Mouse (Mus musculus) limb, embryonic 11.5 days (tissue): ENCODE measurements around the gene Ube2e2. TPM values are rescaled to one million over a fixed set of nuclear protein-coding genes. Genes with fewer than 3 reads are reported as not detected.
"Not testable (repeated sequence)": the region's sequence is repeated elsewhere in the genome, so short reads cannot be mapped to it uniquely, and the experiment has no call there.

ENCODE experiments used
- ATAC-seq: fragments of 200-750 bp; cut with Nextera tagmentation; 2 replicates; pipeline ENCODE4 v1.8.0; 2017; ENCODE audit warnings: low read depth; ENCODE audit not compliant: insufficient number of reproducible peaks, low FRiP score, low TSS enrichment
- DNase-seq: peaks from one replicate; pipeline ENCODE4 v3.0.0-alpha.2; 2015; ENCODE audit warnings: low spot score
- H3K27ac ChIP-seq: fragments of 300-500 bp; sonication (generic); replicated peaks from 2 replicates; pipeline ENCODE4 v1.5.1; 2014; ENCODE audit warnings: low read depth, mild to moderate bottlenecking, low read length
- H3K27me3 ChIP-seq: fragments of 300-500 bp; sonication (generic); 2 replicates; pipeline ENCODE4 v1.6.1; 2014; ENCODE audit warnings: mild to moderate bottlenecking, low read length, mixed read lengths; ENCODE audit not compliant: control insufficient read depth, insufficient read depth
- H3K36me3 ChIP-seq: fragments of 300-500 bp; sonication (generic); 2 replicates; pipeline ENCODE4 v1.6.1; 2014; ENCODE audit warnings: mild to moderate bottlenecking, low read length, moderate library complexity, mixed read lengths; ENCODE audit not compliant: control insufficient read depth, insufficient read depth
- H3K4me1 ChIP-seq: fragments of 300-500 bp; sonication (generic); 2 replicates; pipeline ENCODE4 v1.6.1; 2014; ENCODE audit warnings: low read length, mixed read lengths; ENCODE audit not compliant: control insufficient read depth, insufficient read depth
- H3K4me2 ChIP-seq: fragments of 300-500 bp; sonication (generic); 2 replicates; pipeline ENCODE4 v1.6.1; 2014; ENCODE audit warnings: low read depth, mild to moderate bottlenecking, moderate library complexity; ENCODE audit not compliant: severe bottlenecking
- H3K4me3 ChIP-seq: fragments of 300-500 bp; sonication (generic); 2 replicates; pipeline ENCODE4 v1.5.1; 2014; ENCODE audit warnings: low read depth, low read length
- H3K9ac ChIP-seq: fragments of 300-500 bp; sonication (generic); 2 replicates; pipeline ENCODE4 v1.6.1; 2014; ENCODE audit warnings: mild to moderate bottlenecking, low read length
- H3K9me3 ChIP-seq: fragments of 300-500 bp; sonication (generic); 2 replicates; pipeline ENCODE4 v1.6.1; 2016; ENCODE audit warnings: low read length; ENCODE audit not compliant: control insufficient read depth
- WGBS: fragments of 180-500 bp; shearing (Covaris S2); extraction: QIAGEN DNeasy Blood & Tissue Kit; methylation state at CpG from one replicate; pipeline ENCODE4 v1.1.7; 2014; 5-methylcytosine and 5-hydroxymethylcytosine counted together
- polyA plus RNA-seq: library from polyadenylated mRNA; unstranded; fragments of >200 nt; fragmentation: Nextera tagmentation; extraction: Ambion mirVana; gene quantifications from 2 replicates; pipeline ENCODE4 v1.2.1, GENCODE M21; 2014

Gene Ube2e2
- polyA plus RNA-seq, 1 experiment from 2014 or later: 41.9 TPM

DNA sequence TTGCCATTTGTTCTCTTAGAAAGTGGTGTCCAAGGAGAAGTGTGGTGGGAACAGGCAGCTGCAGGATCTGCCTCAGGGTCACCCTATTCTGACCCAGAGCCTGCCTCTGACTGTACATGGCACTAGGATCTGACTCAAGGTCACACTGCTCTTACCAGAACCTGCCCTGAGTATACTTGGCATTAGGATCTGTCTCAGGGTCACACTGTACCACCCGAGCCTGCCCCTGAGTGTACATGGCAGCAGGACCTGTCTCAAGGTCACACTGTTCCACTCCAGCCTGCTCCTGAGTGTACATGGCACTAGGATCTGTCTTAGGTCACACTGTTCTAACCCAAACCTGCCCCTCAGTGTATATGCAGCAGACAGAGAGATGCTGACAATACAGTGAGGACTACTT is 177.1 kb downstream of the Ube2e2 start:
- no peaks in the 10 kb centered on the region for H3K36me3 ChIP-seq
- ATAC-seq (no peak), DNase-seq (no peak)
- H3K9ac ChIP-seq: no peak overlapping the region
- H3K4me2 ChIP-seq: no peak overlapping the region
- whole genome bisulfite sequencing: 81% methylated on average over 1 of the region's 1 CpGs
- no peak overlapping the region for H3K4me3 ChIP-seq
- no peak overlapping the region for H3K27ac ChIP-seq
- H3K4me1 ChIP-seq: no peaks in the 10 kb centered on the region
- no peaks in the 10 kb centered on the region for H3K27me3 ChIP-seq
- H3K9me3 ChIP-seq: no peaks in the 10 kb centered on the region

DNA sequence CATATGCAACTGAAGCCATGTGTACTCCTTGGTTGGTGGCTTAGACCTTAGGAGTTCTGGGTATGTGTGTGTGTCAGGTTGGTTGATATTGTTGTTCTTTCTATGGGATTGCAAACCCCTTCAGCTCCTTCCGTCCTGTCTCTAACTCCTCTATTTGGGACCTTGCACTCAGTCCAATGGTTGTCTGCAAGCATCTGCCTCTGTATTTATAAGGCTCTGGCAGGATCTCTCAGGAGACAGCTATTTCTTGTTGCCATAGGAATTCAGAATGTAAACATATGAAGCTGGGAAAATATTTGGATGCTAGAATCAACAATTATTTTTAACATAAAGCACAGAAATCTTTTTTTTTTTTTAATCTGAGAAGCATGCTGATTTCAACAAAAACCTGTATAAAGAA is 178.5 kb downstream of the Ube2e2 start:
- Histone ChIP-seq H3K36me3 (no peaks in the 10 kb centered on the region), H3K4me1 (no peaks in the 10 kb centered on the region), H3K27me3 (no peaks in the 10 kb centered on the region), H3K4me3 (no peak overlapping the region), H3K4me2 (no peak overlapping the region), H3K27ac (no peak overlapping the region), H3K9ac (no peak overlapping the region), H3K9me3 (no peaks in the 10 kb centered on the region)
- no peak for DNase-seq
- no peak for ATAC-seq
- 94% methylated on average over 1 of the region's 1 CpGs for WGBS

GRCm38 (mm10) chr14:18697662-18698225 is 196.3 kb downstream of the Ube2e2 start:
- Histone ChIP-seq H3K27me3 (no peaks in the 10 kb centered on the region), H3K27ac (no peak overlapping the region), H3K4me3 (no peak overlapping the region), H3K36me3 (no peaks in the 10 kb centered on the region), H3K9me3 (no peaks in the 10 kb centered on the region), H3K4me2 (no peak overlapping the region), H3K9ac (no peak overlapping the region), H3K4me1 (no peaks in the 10 kb centered on the region)
- 89% methylated on average over 4 of the region's 4 CpGs for WGBS
- ATAC-seq (no peak), DNase-seq (no peak)

- not testable (repeated sequence) for H3K9me3 ChIP-seq, H3K27me3 ChIP-seq, H3K4me3 ChIP-seq, H3K4me1 ChIP-seq, H3K36me3 ChIP-seq, H3K4me2 ChIP-seq, ATAC-seq, H3K27ac ChIP-seq, H3K9ac ChIP-seq, DNase-seq
These were observed 197.6 kb downstream of the Ube2e2 start for GRCm38 (mm10) chr14:18696418-18696817.

GRCm38 (mm10) chr14:18678121-18678836 is 215.8 kb downstream of the Ube2e2 start:
- Histone ChIP-seq H3K36me3 (no peaks in the 10 kb centered on the region), H3K9me3 (no peaks in the 10 kb centered on the region), H3K4me1 (no peaks in the 10 kb centered on the region), H3K27ac (no peak overlapping the region), H3K4me2 (no peak overlapping the region), H3K4me3 (no peak overlapping the region), H3K27me3 (no peaks in the 10 kb centered on the region), H3K9ac (no peak overlapping the region)
- 81% methylated on average over 3 of the region's 3 CpGs for WGBS
- no peak for ATAC-seq
- no peak for DNase-seq

DNA sequence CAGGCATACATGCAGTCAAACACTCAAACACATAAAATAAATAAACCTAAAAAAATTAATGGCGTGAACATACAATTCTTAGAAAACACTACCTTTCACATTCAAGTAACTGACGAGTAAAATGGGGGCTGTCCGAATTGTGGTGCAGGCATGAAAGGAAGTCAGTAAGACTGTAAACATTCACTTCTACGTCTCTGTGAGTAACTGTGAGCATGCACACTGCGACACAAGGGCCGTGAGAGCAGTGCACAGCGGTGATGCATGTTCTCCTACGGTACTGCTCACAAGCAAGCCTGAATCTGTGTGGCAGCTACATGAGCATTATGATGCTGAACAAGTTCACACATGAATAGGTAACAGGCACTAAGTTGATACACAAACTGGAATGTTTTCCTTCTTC is 223.4 kb downstream of the Ube2e2 start:
- Histone ChIP-seq H3K9me3 (no peaks in the 10 kb centered on the region), H3K27me3 (no peaks in the 10 kb centered on the region), H3K4me3 (no peak overlapping the region), H3K27ac (no peak overlapping the region), H3K9ac (no peak overlapping the region), H3K4me1 (no peaks in the 10 kb centered on the region), H3K36me3 (no peaks in the 10 kb centered on the region), H3K4me2 (no peak overlapping the region)
- ATAC-seq: no peak
- DNase-seq: no peak
- WGBS: 88% methylated on average over 8 of the region's 8 CpGs

DNA sequence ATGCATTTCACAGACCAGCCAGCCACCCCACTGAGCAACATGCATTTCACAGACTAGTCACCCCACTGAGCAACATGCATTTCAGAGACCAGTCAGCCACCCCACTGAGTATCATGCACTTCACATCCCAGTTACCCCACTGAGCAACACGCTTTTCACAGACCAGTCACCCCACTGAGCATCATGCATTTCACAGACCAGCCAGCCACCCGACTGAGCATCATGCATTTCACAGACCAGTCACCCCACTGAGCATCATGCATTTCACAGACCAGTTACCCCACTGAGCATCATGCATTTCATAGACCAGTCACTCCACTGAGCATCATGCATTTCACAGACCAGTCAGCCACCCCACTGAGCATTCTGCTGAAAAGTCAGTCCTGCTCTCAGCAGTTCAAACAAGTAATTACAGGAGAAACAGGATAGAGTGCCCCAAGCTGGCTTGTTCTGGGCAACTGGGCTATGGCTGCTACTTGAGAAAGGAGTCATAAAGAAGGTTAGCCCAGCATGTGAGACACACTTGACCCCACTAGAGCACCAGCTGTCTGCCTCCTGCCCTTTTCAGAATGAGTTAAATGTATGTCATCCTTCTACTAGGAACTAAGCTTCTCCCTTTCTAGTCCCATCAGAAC is 224.6 kb downstream of the Ube2e2 start:
- DNase-seq (no peak), ATAC-seq (no peak)
- 80% methylated on average over 2 of the region's 2 CpGs for WGBS

GRCm38 (mm10) chr14:18668309-18668708 is 225.8 kb downstream of the Ube2e2 start:
- H3K27ac ChIP-seq, H3K4me3 ChIP-seq, H3K36me3 ChIP-seq, H3K9ac ChIP-seq, H3K27me3 ChIP-seq, H3K9me3 ChIP-seq, ATAC-seq, DNase-seq, H3K4me1 ChIP-seq, H3K4me2 ChIP-seq: not testable (repeated sequence)
- 98% methylated on average over 2 of the region's 4 CpGs for WGBS

More for the DNA sequence above, 224.6 kb downstream of the Ube2e2 start:
- Histone ChIP-seq H3K4me3 (no peak overlapping the region), H3K36me3 (no peaks in the 10 kb centered on the region), H3K4me1 (no peaks in the 10 kb centered on the region), H3K9me3 (no peaks in the 10 kb centered on the region), H3K27ac (no peak overlapping the region), H3K27me3 (no peaks in the 10 kb centered on the region), H3K9ac (no peak overlapping the region), H3K4me2 (no peak overlapping the region)
